Mouse (Mus musculus) left cerebral cortex, postnatal 36 days (tissue): ENCODE data around the gene Cfap61. TPM values are rescaled to one million over a fixed set of nuclear protein-coding genes. Genes with fewer than 3 reads are reported as not detected.

ENCODE experiments used
- DNase-seq, 2 experiments: peaks; one replicate each; pipeline ENCODE4 v3.0.0; 2021 to 2022; ENCODE audit warnings: low spot score in 2 of 2, mixed read lengths in 1 of 2
- intact Hi-C: fragments of 180-260 bp; cut with DNase I; formaldehyde crosslinking; loops from one replicate; pipeline ENCODE4 v1.15.1; 2025
- total RNA-seq, 2 experiments: library from RNA; stranded (reverse); gene quantifications; 2 replicates each; pipeline ENCODE4 v1.2.3; 2021

The Cfap61 gene
- total RNA-seq, 2 experiments from 2014 or later: 3.4 to 4.7 TPM

GRCm38 (mm10) chr2:146210968-146211367 lies 276.4 kb downstream of the Cfap61 start:
- intact Hi-C loops: loop anchor here (10.0 kb wide), 1 partner anchor 174 kb away; no protein-coding TSS in a partner anchor

GRCm38 (mm10) chr2:146214715-146215114 lies 280.1 kb downstream of the Cfap61 start:
- no peak for DNase-seq
- intact Hi-C loops: loop anchor here (5.0 to 10.0 kb wide), 2 partner anchors 170 to 198 kb away; no protein-coding TSS in a partner anchor

More at GRCm38 (mm10) chr2:146210968-146211367, 276.4 kb downstream of the Cfap61 start:
- DNase-seq: no peak

- intact Hi-C loops: loop anchor here (5.0 to 10.0 kb wide), 2 partner anchors 168 to 196 kb away; no protein-coding TSS in a partner anchor
- DNase-seq: no peak
Measured at GRCm38 (mm10) chr2:146216111-146217064, 281.8 kb downstream of the Cfap61 start.

- no peak for DNase-seq
- intact Hi-C loops: loop anchor here (5.0 to 10.0 kb wide), 2 partner anchors 167 to 195 kb away; no protein-coding TSS in a partner anchor
Measured at GRCm38 (mm10) chr2:146217227-146217980, 282.8 kb downstream of the Cfap61 start.

- no peak for DNase-seq
- intact Hi-C loops: loop anchor here (5.0 to 10.0 kb wide), 2 partner anchors 167 to 194 kb away; no protein-coding TSS in a partner anchor
Measured at GRCm38 (mm10) chr2:146218161-146218691, 283.6 kb downstream of the Cfap61 start.

- intact Hi-C loops: loop anchor here (5.0 to 10.0 kb wide), 2 partner anchors 166 to 193 kb away; no protein-coding TSS in a partner anchor
Measured at GRCm38 (mm10) chr2:146218881-146219535, 284.4 kb downstream of the Cfap61 start.

GRCm38 (mm10) chr2:146219791-146220190 lies 285.2 kb downstream of the Cfap61 start:
- no peak for DNase-seq
- intact Hi-C loops: loop anchor here (5.0 to 10.0 kb wide), 3 partner anchors 165 to 262 kb away; no protein-coding TSS in a partner anchor

More at GRCm38 (mm10) chr2:146218881-146219535, 284.4 kb downstream of the Cfap61 start:
- DNase-seq: peak in 1 of 2 experiments; percentile 44

GRCm38 (mm10) chr2:146220591-146221075 lies 286.0 kb downstream of the Cfap61 start:
- peak in 1 of 2 experiments; percentile 27 for DNase-seq
- intact Hi-C loops: loop anchor here (5.0 kb wide), 1 partner anchor 263 kb away; no protein-coding TSS in a partner anchor

- intact Hi-C loops: loop anchor here (5.0 kb wide), 1 partner anchor 264 kb away; no protein-coding TSS in a partner anchor
Measured at GRCm38 (mm10) chr2:146221076-146221928, 286.7 kb downstream of the Cfap61 start, which contains the start of gene Insm1. TSS of gene Insm1 (plus strand) at chr2:146221921.

GRCm38 (mm10) chr2:146221929-146222278 lies 287.3 kb downstream of the Cfap61 start:
- DNase-seq: peak; percentile 49 to 69
- intact Hi-C loops: loop anchor here (5.0 kb wide), 1 partner anchor 265 kb away; no protein-coding TSS in a partner anchor

More at GRCm38 (mm10) chr2:146221076-146221928, 286.7 kb downstream of the Cfap61 start, which contains the start of gene Insm1:
- DNase-seq: peak; percentile 54 to 55

- intact Hi-C loops: loop anchor here (5.0 kb wide), 1 partner anchor 265 kb away; no protein-coding TSS in a partner anchor
- DNase-seq: peak; percentile 43 to 56
Measured at GRCm38 (mm10) chr2:146222279-146223175, 287.9 kb downstream of the Cfap61 start.

- intact Hi-C loops: loop anchor here (5.0 kb wide), 1 partner anchor 266 kb away; no protein-coding TSS in a partner anchor
- DNase-seq: peak in 1 of 2 experiments; percentile 65
Measured at GRCm38 (mm10) chr2:146223176-146223905, 288.8 kb downstream of the Cfap61 start.

- DNase-seq: no peak
- intact Hi-C loops: loop anchor here (5.0 kb wide), 1 partner anchor 267 kb away; no protein-coding TSS in a partner anchor
Measured at GRCm38 (mm10) chr2:146224141-146224540, 289.6 kb downstream of the Cfap61 start.

- DNase-seq: no peak
- intact Hi-C loops: no loop called here
Measured at GRCm38 (mm10) chr2:146225818-146226217, 291.2 kb downstream of the Cfap61 start.

GRCm38 (mm10) chr2:146226484-146226883 lies 291.9 kb downstream of the Cfap61 start:
- intact Hi-C loops: no loop called here
- no peak for DNase-seq

GRCm38 (mm10) chr2:146227646-146228045 lies 293.1 kb downstream of the Cfap61 start:
- no peak for DNase-seq
- intact Hi-C loops: no loop called here
